Mouse (Mus musculus): Measurements from ENCODE around the gene Actl6a.

- TF ChIP-seq GATA1 (IDR thresholded peaks at IDR 0.05; ENCODE audit: borderline replicate concordance, low read length), result no peak
- no peak for TF ChIP-seq FLI1 (IDR thresholded peaks at IDR 0.05; ENCODE audit: low read length)
Measured at GRCm38 (mm10) chr3:32673151-32673550, 32.9 kb upstream of the Actl6a start.

Data from megakaryocyte, embryonic 14.5 days (primary cell).